Mouse (Mus musculus) lung, embryonic 16.5 days (tissue): ENCODE data around the gene Wdfy2. TPM values are rescaled to one million over a fixed set of nuclear protein-coding genes. Genes with fewer than 3 reads are reported as not detected.
A peak's percentile ranks its signal among the peaks of the same experiment; 100 is the strongest.

ENCODE experiments used
- ATAC-seq: fragments of 200-750 bp; cut with Nextera tagmentation; 2 replicates; pipeline ENCODE4 v1.8.0; 2017; ENCODE audit warnings: low read depth, mild to moderate bottlenecking, moderate library complexity
- H3K27ac ChIP-seq: fragments of 300-500 bp; sonication (generic); 2 replicates; pipeline ENCODE4 v1.5.1; 2014; ENCODE audit warnings: mild to moderate bottlenecking, control low read depth, low read length
- H3K27me3 ChIP-seq: fragments of 300-500 bp; sonication (generic); 2 replicates; pipeline ENCODE4 v1.6.1; 2014; ENCODE audit warnings: low read depth, low read length, mixed read lengths; ENCODE audit not compliant: control insufficient read depth, insufficient read depth
- H3K36me3 ChIP-seq: fragments of 300-500 bp; sonication (generic); 2 replicates; pipeline ENCODE4 v1.6.1; 2014; ENCODE audit warnings: low read length; ENCODE audit not compliant: control insufficient read depth, insufficient read depth
- H3K4me1 ChIP-seq: fragments of 300-500 bp; sonication (generic); replicated peaks from 2 replicates; pipeline ENCODE4 v1.6.1; 2014; ENCODE audit warnings: low read length, mixed read lengths; ENCODE audit not compliant: control insufficient read depth, insufficient read depth
- H3K4me2 ChIP-seq: fragments of 300-500 bp; sonication (generic); 2 replicates; pipeline ENCODE4 v1.6.1; 2014; ENCODE audit warnings: low read depth, low read length, control low read depth
- H3K4me3 ChIP-seq: fragments of 300-500 bp; sonication (generic); 2 replicates; pipeline ENCODE4 v1.5.1; 2014; ENCODE audit warnings: mild to moderate bottlenecking, low read length, control low read depth
- H3K9ac ChIP-seq: fragments of 300-500 bp; sonication (generic); 2 replicates; pipeline ENCODE4 v1.6.1; 2014; ENCODE audit warnings: low read length, control low read depth
- H3K9me3 ChIP-seq: fragments of 300-500 bp; sonication (generic); 2 replicates; pipeline ENCODE4 v1.6.1; 2016; ENCODE audit warnings: low read length; ENCODE audit not compliant: control insufficient read depth
- WGBS: fragments of 180-500 bp; shearing (Covaris S2); extraction: QIAGEN DNeasy Blood & Tissue Kit; methylation state at CpG from one replicate; pipeline ENCODE4 v1.1.7; 2014; 5-methylcytosine and 5-hydroxymethylcytosine counted together
- polyA plus RNA-seq: library from polyadenylated mRNA; unstranded; fragments of >200 nt; fragmentation: Nextera tagmentation; extraction: Ambion mirVana; gene quantifications from 2 replicates; pipeline ENCODE4 v1.2.1, GENCODE M21; 2015

Gene Wdfy2
- polyA plus RNA-seq, result 7.0 and 7.7 TPM in 2 replicates

- H3K4me3 ChIP-seq, result peak within 1 kb of the TSS; percentile 91
- WGBS, result under 1% methylated on average over 48 of the region's 49 CpGs
- peaks cover 4% of the 10 kb centered on the region; the same call in 1 of the 2 replicates for H3K4me1 ChIP-seq
- H3K4me2 ChIP-seq, result peak within 1 kb of the TSS; percentile 77
- H3K27ac ChIP-seq, result peak within 1 kb of the TSS; percentile 71
- no peaks in the 10 kb centered on the region for H3K9me3 ChIP-seq
- H3K36me3 ChIP-seq, result no peaks in the 10 kb centered on the region
- H3K27me3 ChIP-seq, result no peaks in the 10 kb centered on the region
- H3K9ac ChIP-seq, result peak within 1 kb of the TSS; percentile 82
- peak; percentile 39 for ATAC-seq
Measured at GRCm38 (mm10) chr14:62837641-62838252, at the start of gene Wdfy2. Wdfy2 (plus strand) TSS chr14:62837678.

- ATAC-seq, result no peak
- WGBS, result 72% methylated on average over 4 of the region's 4 CpGs
- H3K9ac ChIP-seq, result no peak overlapping the region
Measured at GRCm38 (mm10) chr14:62789282-62789681, 48.2 kb upstream of the Wdfy2 start.

GRCm38 (mm10) chr14:62795719-62796118 is 41.8 kb upstream of the Wdfy2 start:
- H3K4me3 ChIP-seq, result no peak overlapping the region
- WGBS, result 39% methylated on average over 7 of the region's 7 CpGs

More at GRCm38 (mm10) chr14:62789282-62789681, 48.2 kb upstream of the Wdfy2 start:
- Histone ChIP-seq H3K27ac (no peak overlapping the region), H3K36me3 (no peaks in the 10 kb centered on the region), H3K4me3 (no peak overlapping the region), H3K27me3 (no peaks in the 10 kb centered on the region), H3K4me2 (no peak overlapping the region), H3K4me1 (no peaks in the 10 kb centered on the region), H3K9me3 (no peaks in the 10 kb centered on the region)

GRCm38 (mm10) chr14:62798608-62799101 is 38.8 kb upstream of the Wdfy2 start:
- Histone ChIP-seq H3K4me2 (peak overlapping the region; percentile 25; the same call in 1 of the 2 replicates), H3K27me3 (no peaks in the 10 kb centered on the region), H3K4me1 (peaks cover 6% of the 10 kb centered on the region; the same call in 1 of the 2 replicates), H3K9me3 (no peaks in the 10 kb centered on the region), H3K4me3 (no peak overlapping the region), H3K9ac (no peak overlapping the region), H3K27ac (no peak overlapping the region), H3K36me3 (no peaks in the 10 kb centered on the region)
- WGBS, result 5% methylated on average over 4 of the region's 4 CpGs
- ATAC-seq, result peak; percentile 85

More at GRCm38 (mm10) chr14:62795719-62796118, 41.8 kb upstream of the Wdfy2 start:
- H3K27ac ChIP-seq, result no peak overlapping the region
- ATAC-seq, result no peak
- H3K9ac ChIP-seq, result no peak overlapping the region
- H3K27me3 ChIP-seq, result no peaks in the 10 kb centered on the region
- no peak overlapping the region for H3K4me2 ChIP-seq
- H3K9me3 ChIP-seq, result no peaks in the 10 kb centered on the region
- H3K36me3 ChIP-seq, result no peaks in the 10 kb centered on the region
- peaks cover 6% of the 10 kb centered on the region; the same call in 1 of the 2 replicates for H3K4me1 ChIP-seq

GRCm38 (mm10) chr14:62800791-62801190 is 36.7 kb upstream of the Wdfy2 start:
- Histone ChIP-seq H3K27ac (no peak overlapping the region), H3K4me1 (peaks cover 6% of the 10 kb centered on the region; the same call in 1 of the 2 replicates), H3K9me3 (no peaks in the 10 kb centered on the region), H3K4me2 (no peak overlapping the region), H3K36me3 (no peaks in the 10 kb centered on the region), H3K4me3 (no peak overlapping the region), H3K9ac (no peak overlapping the region), H3K27me3 (no peaks in the 10 kb centered on the region)
- no peak for ATAC-seq
- 75% methylated on average over 3 of the region's 3 CpGs for WGBS

- no peak overlapping the region for H3K4me3 ChIP-seq
- no peak overlapping the region for H3K27ac ChIP-seq
- no peak overlapping the region for H3K4me2 ChIP-seq
- no peaks in the 10 kb centered on the region for H3K27me3 ChIP-seq
- 58% methylated on average over 5 of the region's 5 CpGs for WGBS
- H3K9ac ChIP-seq, result no peak overlapping the region
- H3K4me1 ChIP-seq, result peaks cover 2% of the 10 kb centered on the region; the same call in 1 of the 2 replicates
- no peaks in the 10 kb centered on the region for H3K36me3 ChIP-seq
- no peaks in the 10 kb centered on the region for H3K9me3 ChIP-seq
- ATAC-seq, result no peak
Measured at GRCm38 (mm10) chr14:62803204-62803603, 34.3 kb upstream of the Wdfy2 start.

- no peak overlapping the region for H3K4me3 ChIP-seq
- no peaks in the 10 kb centered on the region for H3K36me3 ChIP-seq
- no peak overlapping the region for H3K9ac ChIP-seq
- WGBS, result 30% methylated on average over 3 of the region's 3 CpGs
- no peak overlapping the region for H3K27ac ChIP-seq
- no peaks in the 10 kb centered on the region for H3K4me1 ChIP-seq
- no peaks in the 10 kb centered on the region for H3K27me3 ChIP-seq
- H3K9me3 ChIP-seq, result no peaks in the 10 kb centered on the region
- no peak overlapping the region for H3K4me2 ChIP-seq
- ATAC-seq, result no peak
Measured at GRCm38 (mm10) chr14:62806921-62807320, 30.6 kb upstream of the Wdfy2 start.

- H3K9ac ChIP-seq, result no peak overlapping the region
- H3K36me3 ChIP-seq, result no peaks in the 10 kb centered on the region
- H3K4me1 ChIP-seq, result no peaks in the 10 kb centered on the region
- no peak overlapping the region for H3K4me2 ChIP-seq
- no peaks in the 10 kb centered on the region for H3K9me3 ChIP-seq
- no peak overlapping the region for H3K27ac ChIP-seq
- no peak overlapping the region for H3K4me3 ChIP-seq
- ATAC-seq, result no peak
- 47% methylated on average over 7 of the region's 7 CpGs for WGBS
- H3K27me3 ChIP-seq, result no peaks in the 10 kb centered on the region
Measured at GRCm38 (mm10) chr14:62808661-62809523, 28.6 kb upstream of the Wdfy2 start.

- Histone ChIP-seq H3K4me2 (no peak overlapping the region), H3K36me3 (no peaks in the 10 kb centered on the region), H3K9me3 (no peaks in the 10 kb centered on the region), H3K27ac (no peak overlapping the region), H3K4me1 (no peaks in the 10 kb centered on the region), H3K4me3 (no peak overlapping the region), H3K9ac (no peak overlapping the region), H3K27me3 (no peaks in the 10 kb centered on the region)
- ATAC-seq, result no peak
- 30% methylated on average over 5 of the region's 5 CpGs for WGBS
Measured at GRCm38 (mm10) chr14:62812765-62813164, 24.7 kb upstream of the Wdfy2 start.
